Mouse (Mus musculus) megakaryocyte-erythroid progenitor cell, adult 5-6 weeks (primary cell): ENCODE results near the gene Cib4. TPM values are rescaled to one million over a fixed set of nuclear protein-coding genes. Genes with fewer than 3 reads are reported as not detected.

ENCODE experiments used
- ATAC-seq: replicated peaks from 2 replicates; pipeline ENCODE4 v1.8.0; 2016; ENCODE audit warnings: mild to moderate bottlenecking, inconsistent platforms; ENCODE audit not compliant: severe bottlenecking, poor library complexity, low FRiP score, low TSS enrichment
- total RNA-seq, 2 experiments: library from RNA; stranded (forward) in 1 of 2; stranded (reverse) in 1 of 2; fragments of 200-1000, 215-1000 nt in 1 of 2; fragments of >200 nt in 1 of 2; fragmentation: Nextera tagmentation in 1 of 2; gene quantifications; 2 replicates each; pipeline ENCODE4 v1.2.3; 2014 to 2017

The Cib4 gene
- total RNA-seq, 2 experiments from 2014 or later: not detected

DNA sequence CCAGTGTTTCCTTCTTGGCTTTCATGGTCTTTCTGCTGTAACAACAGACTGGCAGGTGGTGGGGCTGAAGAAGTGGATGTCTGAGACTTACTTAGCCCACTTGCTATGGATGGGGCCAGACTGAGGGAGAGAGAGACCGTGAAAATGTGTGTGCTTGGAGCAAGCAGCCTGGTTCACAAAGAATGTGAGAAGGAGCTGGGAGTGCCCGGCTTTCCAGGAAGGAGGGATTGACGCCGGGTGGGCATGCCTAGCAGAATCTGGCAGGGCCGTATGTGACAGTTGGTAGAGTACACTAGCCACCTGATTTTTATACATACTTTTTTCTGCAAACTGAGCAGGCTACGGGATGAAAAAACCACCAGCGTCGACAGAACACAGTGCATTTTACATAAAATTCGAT lies 79.3 kb downstream of the Cib4 start:
- no peak for ATAC-seq

- ATAC-seq: no peak
Measured at GRCm38 (mm10) chr5:30465861-30466260, 79.8 kb downstream of the Cib4 start, which contains the start of gene 1700001C02Rik. TSS of gene 1700001C02Rik (plus strand) at chr5:30466047.

DNA sequence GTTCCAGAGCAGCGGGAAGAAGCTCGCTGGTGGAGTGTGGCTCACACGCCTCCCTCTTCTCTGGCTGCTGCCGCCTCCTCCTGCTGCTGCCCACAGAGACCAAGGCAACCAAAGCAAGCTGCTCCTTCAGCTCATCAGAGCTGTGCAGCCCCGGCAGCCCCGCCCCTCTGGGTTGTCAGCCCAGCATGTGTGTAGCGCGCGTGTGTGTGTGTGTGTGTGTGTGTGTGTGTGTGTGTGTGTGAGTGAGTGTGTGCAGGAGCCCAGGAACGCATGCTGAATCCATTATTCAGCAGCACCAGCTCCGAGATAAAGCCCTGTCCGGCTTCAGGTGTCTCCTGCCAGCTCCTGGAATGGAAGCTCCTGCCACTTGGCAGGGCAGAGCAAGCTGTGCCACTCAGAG lies 83.8 kb downstream of the Cib4 start, which contains the start of gene Otof:
TSS of gene Otof (minus strand) at position 112 of the 400 bp plus-strand sequence.
- no peak for ATAC-seq

DNA sequence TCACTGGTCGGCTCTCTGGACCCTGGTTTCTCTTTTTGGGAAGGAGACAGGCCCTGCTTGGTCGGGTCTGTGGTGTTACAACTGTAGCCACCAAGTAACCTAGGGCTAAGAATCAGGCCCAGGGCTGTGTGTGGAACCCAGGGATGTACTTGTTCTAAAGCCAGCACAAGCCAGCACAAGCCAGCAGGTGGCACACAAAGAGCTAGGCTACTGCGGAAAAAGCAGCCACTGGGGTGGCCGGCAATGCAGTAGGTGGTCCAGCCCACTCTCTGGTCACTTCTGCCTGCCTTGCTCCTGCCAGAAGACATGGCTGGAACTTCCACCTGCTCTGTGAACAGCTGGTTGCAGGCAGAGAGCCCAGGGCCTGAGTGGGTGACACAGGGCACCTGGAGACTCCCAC lies 85.5 kb downstream of the Cib4 start:
- ATAC-seq: no peak

DNA sequence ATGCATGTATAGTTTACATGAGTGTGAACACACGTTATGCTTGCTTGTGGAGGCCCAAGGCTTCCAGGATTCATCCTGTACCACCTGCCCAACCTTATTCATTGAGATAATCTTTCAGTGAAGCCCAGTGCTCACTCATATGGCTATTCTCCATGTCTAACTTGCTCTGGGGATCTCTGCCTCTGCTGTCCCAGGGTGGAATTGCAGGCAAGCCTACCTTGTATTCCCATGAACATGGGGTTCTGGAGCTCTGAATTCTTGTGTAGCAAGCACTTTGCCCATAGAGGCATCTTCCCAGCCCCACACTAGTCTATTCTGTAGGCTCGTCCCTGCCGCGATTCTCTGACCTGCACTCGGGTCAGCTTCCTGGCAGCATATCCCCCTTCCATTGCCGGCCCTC lies 89.6 kb downstream of the Cib4 start:
- no peak for ATAC-seq

GRCm38 (mm10) chr5:30444327-30444895 lies 101.2 kb downstream of the Cib4 start:
- ATAC-seq: no peak

DNA sequence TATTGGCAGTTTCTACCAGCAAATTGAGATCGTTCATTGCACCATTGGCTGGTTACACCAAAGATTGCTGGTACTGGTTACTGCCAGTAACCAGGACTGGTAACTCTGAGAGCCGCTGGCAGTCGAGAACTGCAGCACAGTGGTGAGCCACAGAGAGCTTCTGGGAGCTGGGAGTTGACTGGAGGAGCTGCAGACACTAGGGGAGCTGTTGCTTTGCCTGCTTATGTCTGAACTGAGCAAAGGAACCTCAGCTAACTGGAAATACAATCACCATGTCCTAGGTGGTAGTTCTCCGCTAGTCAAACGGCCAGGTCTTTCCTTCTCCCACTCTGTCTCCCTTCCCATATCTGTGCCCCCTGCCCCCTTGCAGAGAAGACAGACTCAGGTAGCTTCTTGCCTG lies 103.4 kb downstream of the Cib4 start:
- no peak for ATAC-seq

DNA sequence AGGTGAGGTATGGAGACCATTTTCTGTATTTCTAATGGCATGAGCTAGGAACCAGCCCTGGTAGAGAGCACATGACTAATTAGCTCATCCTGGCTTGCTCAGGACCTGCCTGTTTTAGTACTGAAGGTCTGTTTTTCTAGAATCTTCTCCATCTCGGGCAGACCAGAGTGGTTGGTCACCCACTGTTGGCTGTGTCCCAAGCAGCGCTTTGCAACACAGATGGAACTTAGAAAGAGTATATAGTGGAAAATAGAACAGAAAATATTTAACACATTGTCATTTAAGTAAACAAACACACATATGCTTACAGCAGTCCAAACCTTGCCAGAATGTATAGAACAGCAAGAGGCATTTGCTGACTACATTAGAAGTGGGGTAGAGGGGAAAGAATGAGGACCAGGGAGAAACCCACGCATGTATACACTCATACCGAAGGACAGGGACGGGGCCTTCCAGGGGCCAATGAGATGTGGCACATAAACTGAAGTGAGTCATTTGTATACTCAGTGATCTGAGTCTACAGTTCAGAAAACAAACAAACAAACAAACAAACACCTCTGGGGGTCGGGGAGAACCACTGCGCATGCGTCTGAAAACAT lies 105.2 kb downstream of the Cib4 start:
- ATAC-seq: no peak

GRCm38 (mm10) chr5:30438931-30439330 lies 106.7 kb downstream of the Cib4 start:
- no peak for ATAC-seq

Other genes with a start within 250 kb of the Cib4 start
- 0.24 TPM in 1 of 2 replicates, not detected in the other for gene Otof, start 83.9 kb downstream of the Cib4 start, total RNA-seq (2014; fragmentation: Nextera tagmentation)
- gene Otof, start 83.9 kb downstream of the Cib4 start, total RNA-seq (2017): 0.15 TPM in 1 of 2 replicates, not detected in the other
- gene 1700001C02Rik, start 79.8 kb downstream of the Cib4 start, total RNA-seq (2014; fragmentation: Nextera tagmentation): not detected in 2 replicates
- gene 1700001C02Rik, start 79.8 kb downstream of the Cib4 start, total RNA-seq (2017): not detected in 2 replicates
- gene Kcnk3, start 42.3 kb upstream of the Cib4 start, total RNA-seq (2014; fragmentation: Nextera tagmentation): not detected in 2 replicates
- 0.04 TPM in 1 of 2 replicates, not detected in the other for gene Kcnk3, start 42.3 kb upstream of the Cib4 start, total RNA-seq (2017)
- gene Slc35f6, start 102.1 kb upstream of the Cib4 start, total RNA-seq (2014; fragmentation: Nextera tagmentation): 18.5 and 23.4 TPM in 2 replicates
- gene Slc35f6, start 102.1 kb upstream of the Cib4 start, total RNA-seq (2017): 6.8 and 8.9 TPM in 2 replicates
- 337 and 377 TPM in 2 replicates for gene Cenpa, start 120.9 kb upstream of the Cib4 start, total RNA-seq (2014; fragmentation: Nextera tagmentation)
- gene Cenpa, start 120.9 kb upstream of the Cib4 start, total RNA-seq (2017): 136 and 144 TPM in 2 replicates
- gene Dpysl5, start 165.7 kb upstream of the Cib4 start, total RNA-seq (2014; fragmentation: Nextera tagmentation): not detected in 2 replicates
- not detected in 2 replicates for gene Dpysl5, start 165.7 kb upstream of the Cib4 start, total RNA-seq (2017)